Mouse (Mus musculus) C2C12 (cell line): Measurements from ENCODE around the gene Dennd6a.

ENCODE experiments used
- CEBPB ChIP-seq: IDR thresholded peaks from one replicate; pipeline ENCODE4 v1.6.1; 2011; ENCODE audit warnings: low read depth, mild to moderate bottlenecking, control low read depth, moderate library complexity
- CTCF ChIP-seq: IDR thresholded peaks from one replicate; pipeline ENCODE4 v1.5.1; 2011; ENCODE audit not compliant: control insufficient read depth, insufficient read depth, insufficient read length
- FOSL1 ChIP-seq: IDR thresholded peaks from one replicate; pipeline ENCODE4 v1.8.0; 2011; ENCODE audit warnings: mild to moderate bottlenecking, low read length; ENCODE audit not compliant: poor library complexity, insufficient read depth, severe bottlenecking
- MAX ChIP-seq: IDR thresholded peaks from one replicate; pipeline ENCODE4 v1.6.1; 2011; ENCODE audit warnings: mild to moderate bottlenecking, control low read depth
- MYOG ChIP-seq: IDR thresholded peaks from one replicate; pipeline ENCODE4 v1.6.1; 2011; ENCODE audit not compliant: control insufficient read depth, insufficient read length; ENCODE audit errors: extremely low read depth
- USF1 ChIP-seq: IDR thresholded peaks from one replicate; pipeline ENCODE4 v1.6.1; 2011; ENCODE audit warnings: low read depth, mild to moderate bottlenecking, control low read depth, moderate library complexity

DNA sequence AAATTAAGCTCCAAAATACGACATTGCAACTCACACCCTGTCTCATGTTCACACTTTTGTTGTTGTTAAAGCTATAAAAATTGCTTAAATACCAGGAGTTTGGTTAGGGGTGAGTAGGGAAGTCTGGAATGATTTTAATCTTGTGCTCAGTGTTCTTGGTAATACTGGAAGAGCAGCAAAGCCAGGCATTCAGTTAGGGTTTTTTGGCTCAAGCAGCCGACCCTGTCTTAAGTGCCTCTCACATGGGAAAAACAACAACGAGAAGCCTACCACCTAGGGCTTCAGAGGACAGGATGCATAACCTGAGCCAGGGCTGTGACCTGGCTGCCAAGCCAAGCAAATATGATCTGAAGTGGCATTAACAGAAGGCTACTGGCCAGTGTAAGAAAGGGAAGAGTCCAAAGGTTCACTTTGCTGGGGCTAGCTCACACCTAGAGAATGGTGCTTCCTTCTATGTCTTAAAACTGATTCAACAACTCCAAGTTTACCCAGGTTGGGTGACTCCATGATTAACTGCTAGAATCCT lies 2.7 kb downstream of the Dennd6a start:
- no peak for TF ChIP-seq CTCF
- no peak for TF ChIP-seq MAX
- no peak for TF ChIP-seq USF1
- TF ChIP-seq CEBPB = no peak
- TF ChIP-seq MYOG = no peak
- no peak for TF ChIP-seq FOSL1
